Mouse (Mus musculus): ENCODE measurements around the gene Calhm6. TPM values are rescaled to one million over a fixed set of nuclear protein-coding genes. Genes with fewer than 3 reads are reported as not detected.

Calhm6 gene
- total and polyA plus RNA-seq, 3 experiments = 0.17 to 0.58 (median 0.29) TPM

DNA sequence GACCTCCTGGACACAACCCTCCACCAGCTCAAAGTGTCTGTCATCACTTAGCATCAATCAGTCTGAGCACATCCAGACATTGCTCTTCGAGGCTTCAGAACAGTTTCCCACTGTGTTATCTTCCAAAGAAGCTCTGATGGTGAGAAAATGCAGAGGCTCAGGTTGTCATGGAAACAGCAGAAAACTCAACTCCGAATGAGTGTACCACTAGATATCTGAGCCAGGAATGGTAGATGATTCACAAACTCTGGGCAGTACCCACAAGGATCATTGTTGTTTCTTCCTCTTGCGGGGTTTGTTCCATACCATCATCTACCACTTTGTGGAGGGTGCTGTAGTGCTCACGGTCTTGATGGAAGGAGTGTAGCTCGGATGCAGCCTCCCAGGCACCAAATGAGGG lies 35.9 kb downstream of the Calhm6 start:
- H3K4me1 ChIP-seq (ENCODE audit: control insufficient read depth in 1 of 2, insufficient read depth in 2 of 2) = peaks cover 4 to 39% of the 10 kb centered on the region in 2 experiments; a peak in 3 of 4 replicates
- no peak overlapping the region for H3K4me2 ChIP-seq (ENCODE audit: insufficient read depth, low read depth, poor library complexity, severe bottlenecking)
- no peaks in the 10 kb centered on the region for H3K79me2 ChIP-seq (replicated peaks; ENCODE audit: control insufficient read depth, extremely low read depth, insufficient read depth, poor library complexity, severe bottlenecking)
- no peaks in the 10 kb centered on the region for H3K9me3 ChIP-seq (replicated peaks; ENCODE audit: low read length)
- no peak for DNase-seq (ENCODE audit: extremely low read depth)
- H3K9ac ChIP-seq (ENCODE audit: insufficient read depth, low read depth) = no peak overlapping the region
- H3K27me3 ChIP-seq (replicated peaks) = peaks cover 13% of the 10 kb centered on the region
- TF ChIP-seq MEF2A (IDR thresholded peaks at IDR 0.05; ENCODE audit: borderline replicate concordance, low read depth, low read length) (no peak), BHLHE40 (IDR thresholded peaks at IDR 0.05; ENCODE audit: low read depth, low read length) (no peak), MAZ (IDR thresholded peaks at IDR 0.05; ENCODE audit: low read depth, low read length) (no peak), IRF4 (IDR thresholded peaks at IDR 0.05; ENCODE audit: low read depth, low read length) (no peak), GABPA (IDR thresholded peaks at IDR 0.05; ENCODE audit: insufficient replicate concordance, low read depth, low read length) (no peak), CHD2 (IDR thresholded peaks at IDR 0.05; ENCODE audit: low read length) (no peak), CTCF (conservative IDR thresholded peaks at IDR 0.05 in 1 of 2, IDR thresholded peaks at IDR 0.05 in 1 of 2; ENCODE audit: low read depth in 2 of 2, low read length in 2 of 2) (no peak), MAFK (IDR thresholded peaks at IDR 0.05; ENCODE audit: insufficient replicate concordance, low read length) (no peak), ZMIZ1 (IDR thresholded peaks at IDR 0.05; ENCODE audit: low read depth, low read length) (no peak), HCFC1 (IDR thresholded peaks at IDR 0.05; ENCODE audit: low read depth, low read length) (no peak), TBP (conservative IDR thresholded peaks at IDR 0.05; ENCODE audit: low read depth, low read length) (no peak), MYC (IDR thresholded peaks at IDR 0.05; ENCODE audit: low read depth, low read length) (no peak), POLR2AphosphoS2 (IDR thresholded peaks at IDR 0.05; ENCODE audit: low read depth, low read length) (no peak)
- dilution Hi-C loops (cut with MboI; ENCODE audit: extremely low pct_ligation_motif_present, extremely low pct_unique_long_range_greater_than_20kb, low sequenced_read_pairs) = no loop called here
- in situ Hi-C loops (cut with MboI; ENCODE audit: low pct_ligation_motif_present, low pct_unique_long_range_greater_than_20kb, low sequenced_read_pairs) = no loop called here
- no peak overlapping the region for H3K27ac ChIP-seq (ENCODE audit: insufficient read depth, low read depth)
- H3K4me3 ChIP-seq (replicated peaks in 1 of 3; ENCODE audit: low read depth in 2 of 3, low read length in 2 of 3, poor library complexity in 1 of 3) = no peak overlapping the region
- no peaks in the 10 kb centered on the region for H3K36me3 ChIP-seq (replicated peaks in 1 of 2; ENCODE audit: control insufficient read depth in 1 of 2, insufficient read depth in 1 of 2, low read length in 1 of 2)

DNA sequence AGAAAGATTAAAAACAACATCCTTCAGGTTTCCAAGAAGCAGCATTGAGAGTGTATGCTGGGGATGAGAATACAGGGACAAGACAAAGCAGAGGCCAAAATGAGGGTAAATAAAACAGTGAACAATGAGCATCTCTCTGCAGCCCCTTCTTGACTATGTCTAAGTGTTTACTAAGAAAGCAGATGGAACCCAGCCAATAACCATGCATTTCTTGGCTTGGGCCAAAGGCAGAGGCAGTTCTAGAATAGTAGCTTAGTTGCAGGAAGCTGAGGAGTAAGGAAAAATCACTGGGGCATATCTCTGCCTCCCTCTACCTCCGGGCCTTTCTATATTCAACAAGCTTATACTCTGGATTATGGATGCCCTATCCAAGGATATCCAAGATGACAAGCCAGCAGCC lies 37.3 kb downstream of the Calhm6 start:
- no peak for TF ChIP-seq ETS1 (conservative IDR thresholded peaks at IDR 0.05; ENCODE audit: low read depth, low read length)
- no peak for TF ChIP-seq JUND (conservative IDR thresholded peaks at IDR 0.05; ENCODE audit: low read depth, low read length)
- TF ChIP-seq RCOR1 (conservative IDR thresholded peaks at IDR 0.05; ENCODE audit: low read depth, low read length) = no peak
- no peak for TF ChIP-seq KAT2A (IDR thresholded peaks at IDR 0.05; ENCODE audit: insufficient replicate concordance, low read length)
- TF ChIP-seq SMC3 (IDR thresholded peaks at IDR 0.05; ENCODE audit: low read depth, low read length) = no peak
- TF ChIP-seq MEF2A (IDR thresholded peaks at IDR 0.05; ENCODE audit: borderline replicate concordance, low read depth, low read length) = no peak
- TF ChIP-seq ZKSCAN1 (IDR thresholded peaks at IDR 0.05; ENCODE audit: borderline replicate concordance, low read depth, low read length) = no peak
- no peak for TF ChIP-seq TBP (conservative IDR thresholded peaks at IDR 0.05; ENCODE audit: low read depth, low read length)
- TF ChIP-seq CHD2 (IDR thresholded peaks at IDR 0.05; ENCODE audit: low read length) = no peak
- TF ChIP-seq MAX (IDR thresholded peaks at IDR 0.05; ENCODE audit: low read length) = no peak
- dilution Hi-C loops (cut with MboI; ENCODE audit: extremely low pct_ligation_motif_present, extremely low pct_unique_long_range_greater_than_20kb, low sequenced_read_pairs) = no loop called here

More for the DNA sequence above, 37.3 kb downstream of the Calhm6 start:
- Histone ChIP-seq H3K9me3 (replicated peaks; ENCODE audit: low read length) (no peaks in the 10 kb centered on the region), H3K36me3 (replicated peaks in 1 of 2; ENCODE audit: control insufficient read depth in 1 of 2, insufficient read depth in 1 of 2, low read length in 1 of 2) (no peaks in the 10 kb centered on the region), H3K27ac (ENCODE audit: insufficient read depth, low read depth) (no peak overlapping the region), H3K9ac (ENCODE audit: insufficient read depth, low read depth) (no peak overlapping the region), H3K27me3 (replicated peaks) (peaks cover 13% of the 10 kb centered on the region), H3K4me1 (ENCODE audit: control insufficient read depth in 1 of 2, insufficient read depth in 2 of 2) (peaks cover 0 to 28% of the 10 kb centered on the region in 2 experiments; a peak in 3 of 4 replicates), H3K4me3 (replicated peaks in 1 of 3; ENCODE audit: low read depth in 2 of 3, low read length in 2 of 3, poor library complexity in 1 of 3) (no peak overlapping the region), H3K79me2 (replicated peaks; ENCODE audit: control insufficient read depth, extremely low read depth, insufficient read depth, poor library complexity, severe bottlenecking) (no peaks in the 10 kb centered on the region), H3K4me2 (ENCODE audit: insufficient read depth, low read depth, poor library complexity, severe bottlenecking) (no peak overlapping the region)
- in situ Hi-C loops (cut with MboI; ENCODE audit: low pct_ligation_motif_present, low pct_unique_long_range_greater_than_20kb, low sequenced_read_pairs) = no loop called here
- DNase-seq (ENCODE audit: extremely low read depth) = no peak
